In genomic region chr7:92258148-92258547, GRCm38 (mm10) we compare ENCODE assay signal across 18 mouse cellular contexts.
"Had no signal": no experiment of that assay in that cellular context is flagged by ENCODE, and none has a peak within 500 bp of the region (broad histone marks: within the 10 kb centered on the region; RNA-seq: fewer than 3 reads in every experiment).

No protein-coding gene starts in this region.

- ATAC-seq: liver, embryonic 12.5 days; midbrain, embryonic 13.5 days; midbrain, embryonic 16.5 days had no signal

- H3K9me3 ChIP-seq: limb, embryonic 10.5 days; limb, embryonic 13.5 days; liver, embryonic 12.5 days; liver, embryonic 15.5 days; lung, embryonic 15.5 days; megakaryocyte, embryonic 14.5 days; midbrain, embryonic 10.5 days; midbrain, embryonic 13.5 days; neural tube, embryonic 13.5 days had no signal

- DNase-seq: liver; lung, adult 18-20 months; lung, postnatal 10 days; lung, postnatal 36 days; retina, postnatal 1 day; thymus, adult 18-20 months; thymus, postnatal 36 days had no signal

- H3K4me2 ChIP-seq: limb, embryonic 13.5 days; liver, embryonic 12.5 days; liver, embryonic 15.5 days; lung, embryonic 15.5 days; midbrain, embryonic 13.5 days; neural tube, embryonic 13.5 days had no signal

- H3K9ac ChIP-seq: limb, embryonic 13.5 days; liver, embryonic 12.5 days; liver, embryonic 15.5 days; lung, embryonic 15.5 days; midbrain, embryonic 13.5 days; neural tube, embryonic 13.5 days had no signal

- H3K4me3 ChIP-seq: limb, embryonic 10.5 days; limb, embryonic 13.5 days; liver, embryonic 12.5 days; liver, embryonic 15.5 days; lung, embryonic 15.5 days; megakaryocyte, embryonic 14.5 days; midbrain, embryonic 10.5 days; midbrain, embryonic 13.5 days; myocyte; neural tube, embryonic 13.5 days had no signal

- H3K27ac ChIP-seq: limb, embryonic 10.5 days; limb, embryonic 13.5 days; liver, embryonic 12.5 days; liver, embryonic 15.5 days; lung, embryonic 15.5 days; midbrain, embryonic 10.5 days; midbrain, embryonic 13.5 days; neural tube, embryonic 13.5 days had no signal

- H3K4me1 ChIP-seq: limb, embryonic 13.5 days; liver, embryonic 12.5 days; liver, embryonic 15.5 days; lung, embryonic 15.5 days; midbrain, embryonic 13.5 days; neural tube, embryonic 13.5 days had no signal

- H3K27me3 ChIP-seq: liver, embryonic 12.5 days; liver, embryonic 15.5 days; lung, embryonic 15.5 days; megakaryocyte, embryonic 14.5 days; midbrain, embryonic 13.5 days; neural tube, embryonic 13.5 days had no signal

- H3K36me3 ChIP-seq: limb, embryonic 10.5 days; limb, embryonic 13.5 days; liver, embryonic 12.5 days; liver, embryonic 15.5 days; lung, embryonic 15.5 days; midbrain, embryonic 10.5 days; midbrain, embryonic 13.5 days; neural tube, embryonic 13.5 days had no signal
